Mouse (Mus musculus) natural killer cell, adult 2 months (primary cell): ENCODE results near the gene Vapa.

ENCODE experiments used
- DNase-seq, 2 experiments: peaks; one replicate each; pipeline ENCODE4 v3.0.0; 2022; ENCODE audit warnings: low spot score in 2 of 2

Gene Vapa

GRCm38 (mm10) chr17:65623130-65623529, 9.8 kb upstream of the Vapa start:
- no peak for DNase-seq

GRCm38 (mm10) chr17:65618431-65618830, 5.1 kb upstream of the Vapa start:
- DNase-seq = no peak

GRCm38 (mm10) chr17:65615678-65616077, 2.3 kb upstream of the Vapa start:
- DNase-seq = no peak

GRCm38 (mm10) chr17:65614431-65614830, 1.1 kb upstream of the Vapa start:
- no peak for DNase-seq

- no peak for DNase-seq
Measured at GRCm38 (mm10) chr17:65613142-65613462, 253 bp downstream of the Vapa start.

- peak; percentile 2 to 13 for DNase-seq
Measured at GRCm38 (mm10) chr17:65612391-65613141, 789 bp downstream of the Vapa start.

GRCm38 (mm10) chr17:65611721-65612120, 1.6 kb downstream of the Vapa start:
- DNase-seq = no peak

GRCm38 (mm10) chr17:65608743-65609142, 4.6 kb downstream of the Vapa start:
- DNase-seq = no peak

- no peak for DNase-seq
Measured at GRCm38 (mm10) chr17:65608312-65608687, 5.1 kb downstream of the Vapa start.

GRCm38 (mm10) chr17:65607574-65608311, 5.6 kb downstream of the Vapa start:
- DNase-seq = no peak

- no peak for DNase-seq
Measured at GRCm38 (mm10) chr17:65606014-65606413, 7.3 kb downstream of the Vapa start.

- no peak for DNase-seq
Measured at GRCm38 (mm10) chr17:65604892-65605291, 8.5 kb downstream of the Vapa start.

GRCm38 (mm10) chr17:65604315-65604714, 9.0 kb downstream of the Vapa start:
- peak in 1 of 2 experiments; percentile 10 for DNase-seq

- DNase-seq = no peak
Measured at GRCm38 (mm10) chr17:65597857-65598486, 15.4 kb downstream of the Vapa start.

GRCm38 (mm10) chr17:65594687-65595086, 18.7 kb downstream of the Vapa start:
- no peak for DNase-seq

- no peak for DNase-seq
Measured at GRCm38 (mm10) chr17:65586892-65587291, 26.5 kb downstream of the Vapa start.

GRCm38 (mm10) chr17:65581440-65581839, 31.9 kb downstream of the Vapa start:
- DNase-seq = no peak

- no peak for DNase-seq
Measured at GRCm38 (mm10) chr17:65579766-65580165, 33.6 kb downstream of the Vapa start.

- no peak for DNase-seq
Measured at GRCm38 (mm10) chr17:65575339-65575738, 38.0 kb downstream of the Vapa start.

- DNase-seq = no peak
Measured at GRCm38 (mm10) chr17:65574850-65575249, 38.5 kb downstream of the Vapa start.

- DNase-seq = no peak
Measured at GRCm38 (mm10) chr17:65571866-65572265, 41.5 kb downstream of the Vapa start.

GRCm38 (mm10) chr17:65571466-65571865, 41.9 kb downstream of the Vapa start:
- no peak for DNase-seq

GRCm38 (mm10) chr17:65564189-65564588, 49.2 kb downstream of the Vapa start:
- DNase-seq = no peak
